Mouse (Mus musculus) embryonic facial prominence, embryonic 10.5 days (tissue): ENCODE measurements around the gene Yjefn3. TPM values are rescaled to one million over a fixed set of nuclear protein-coding genes. Genes with fewer than 3 reads are reported as not detected.

Experiments
- DNase-seq: peaks from one replicate; pipeline ENCODE4 v3.0.0-alpha.2; 2017; ENCODE audit warnings: low spot score
- H3K27ac ChIP-seq: fragments of 300-500 bp; sonication (generic); replicated peaks from 2 replicates; pipeline ENCODE4 v1.5.1; 2016; ENCODE audit warnings: mild to moderate bottlenecking
- H3K27me3 ChIP-seq: fragments of 300-500 bp; sonication (generic); replicated peaks from 2 replicates; pipeline ENCODE4 v1.6.1; 2016; ENCODE audit warnings: low read depth, mild to moderate bottlenecking; ENCODE audit not compliant: poor library complexity, severe bottlenecking
- H3K36me3 ChIP-seq: fragments of 300-500 bp; sonication (generic); replicated peaks from 2 replicates; pipeline ENCODE4 v1.6.1; 2016; ENCODE audit warnings: mild to moderate bottlenecking, moderate library complexity
- H3K4me1 ChIP-seq: fragments of 300-500 bp; sonication (generic); 2 replicates; pipeline ENCODE4 v1.6.1; 2016
- H3K4me3 ChIP-seq: fragments of 300-500 bp; sonication (generic); 2 replicates; pipeline ENCODE4 v1.5.1; 2016; ENCODE audit warnings: mild to moderate bottlenecking, moderate library complexity
- H3K9me3 ChIP-seq: fragments of 300-500 bp; sonication (generic); 2 replicates; pipeline ENCODE4 v1.6.1; 2016; ENCODE audit warnings: mild to moderate bottlenecking
- WGBS: fragments of 180-500 bp; shearing (Covaris S2); methylation state at CpG from one replicate; pipeline ENCODE4 v1.1.7; 2016; 5-methylcytosine and 5-hydroxymethylcytosine counted together
- polyA plus RNA-seq: library from polyadenylated mRNA; unstranded; fragments of >200 nt; fragmentation: Nextera tagmentation; extraction: Ambion mirVana; gene quantifications from 2 replicates; pipeline ENCODE4 v1.2.1, GENCODE M21; 2016

Yjefn3 gene
- polyA plus RNA-seq, 1 experiment from 2014 or later: 4.2 TPM

DNA sequence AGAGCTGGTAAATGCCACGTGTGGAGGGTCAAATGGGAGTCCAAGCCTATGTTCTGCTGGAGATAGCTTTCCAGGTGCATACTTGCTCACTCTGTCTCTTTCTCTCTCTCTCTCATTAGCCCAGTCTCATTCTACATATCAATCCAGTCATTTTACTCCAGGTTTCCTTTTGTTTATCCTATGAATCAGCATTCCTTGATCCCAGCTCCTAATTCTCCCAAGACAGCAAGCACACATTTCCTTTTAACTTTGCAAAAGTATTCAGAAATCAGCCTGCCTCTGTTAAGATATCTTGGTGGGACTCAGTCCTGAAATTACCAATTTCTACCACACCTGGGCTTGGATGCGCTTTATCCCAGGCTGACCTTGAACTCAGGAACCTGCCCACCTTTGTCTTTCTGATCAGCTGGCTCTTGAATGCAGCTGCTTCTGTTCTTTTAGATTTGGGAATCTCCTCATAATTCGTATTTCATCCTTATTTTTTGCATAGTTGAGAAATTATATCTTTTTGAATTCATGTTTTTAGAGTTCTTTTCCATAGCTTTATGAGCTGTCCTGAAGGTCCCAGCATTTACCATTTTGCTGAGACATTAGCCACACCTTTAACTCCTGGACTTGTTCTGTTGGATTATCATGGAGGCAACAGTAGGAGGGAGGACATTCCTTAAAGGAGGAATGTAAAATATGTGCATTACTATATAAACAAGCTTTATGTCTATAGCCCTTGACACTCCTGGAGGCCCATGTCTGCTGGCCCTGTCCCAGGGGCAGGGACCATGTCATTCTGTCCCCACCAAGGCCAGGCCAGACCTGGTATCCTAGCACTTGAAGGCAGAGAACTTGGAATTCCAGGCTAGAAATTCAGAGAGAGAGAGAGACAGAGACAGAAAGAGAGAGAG, 55.1 kb downstream of the Yjefn3 start:
- no peaks in the 10 kb centered on the region for H3K4me1 ChIP-seq
- no peak for DNase-seq
- no peak overlapping the region for H3K4me3 ChIP-seq
- H3K27me3 ChIP-seq: no peaks in the 10 kb centered on the region
- H3K36me3 ChIP-seq: no peaks in the 10 kb centered on the region; the same call in none of the 2 replicates
- 65% methylated on average over 3 of the region's 3 CpGs for WGBS
- H3K9me3 ChIP-seq: no peaks in the 10 kb centered on the region
- no peak overlapping the region for H3K27ac ChIP-seq

Other genes with a start within 250 kb of the Yjefn3 start
- gene Zfp964, start 248.2 kb downstream of the Yjefn3 start, polyA plus RNA-seq: 2.1 and 2.2 TPM in 2 replicates
- gene Zfp869, start 192.0 kb downstream of the Yjefn3 start, polyA plus RNA-seq: 33.1 and 33.7 TPM in 2 replicates
- gene Zfp963, start 152.7 kb downstream of the Yjefn3 start, polyA plus RNA-seq: 5.6 and 6.3 TPM in 2 replicates
- gene Gm20422, start 127.8 kb downstream of the Yjefn3 start, polyA plus RNA-seq: 1.2 TPM in 1 of 2 replicates, not detected in the other
- 59.8 and 65.8 TPM in 2 replicates for gene Atp13a1, start 111.5 kb downstream of the Yjefn3 start, polyA plus RNA-seq
- gene Zfp866, start 111.5 kb downstream of the Yjefn3 start, polyA plus RNA-seq: 33.3 and 34.7 TPM in 2 replicates
- 9.6 and 10.6 TPM in 2 replicates for gene Gmip, start 94.0 kb downstream of the Yjefn3 start, polyA plus RNA-seq
- 1.0 and 1.1 TPM in 2 replicates for gene Lpar2, start 80.3 kb downstream of the Yjefn3 start, polyA plus RNA-seq
- gene Pbx4, start 70.2 kb downstream of the Yjefn3 start, polyA plus RNA-seq: 17.1 and 18.0 TPM in 2 replicates
- 0.39 and 0.54 TPM in 2 replicates for gene Cilp2, start 15.0 kb downstream of the Yjefn3 start, polyA plus RNA-seq
- 4.4 and 4.8 TPM in 2 replicates for gene Tssk6, start 528 bp downstream of the Yjefn3 start, polyA plus RNA-seq
- 159 and 164 TPM in 2 replicates for gene Ndufa13, start 154 bp downstream of the Yjefn3 start, polyA plus RNA-seq
- 57.3 and 59.9 TPM in 2 replicates for gene Gatad2a, start 93.7 kb upstream of the Yjefn3 start, polyA plus RNA-seq
- 63.9 and 67.3 TPM in 2 replicates for gene Mau2, start 140.0 kb upstream of the Yjefn3 start, polyA plus RNA-seq
- gene Sugp1, start 140.1 kb upstream of the Yjefn3 start, polyA plus RNA-seq: 53.5 and 56.5 TPM in 2 replicates
- 0.47 and 0.80 TPM in 2 replicates for gene Tm6sf2, start 170.2 kb upstream of the Yjefn3 start, polyA plus RNA-seq
- 0.14 and 0.24 TPM in 2 replicates for gene Hapln4, start 180.7 kb upstream of the Yjefn3 start, polyA plus RNA-seq
- 6.2 and 6.8 TPM in 2 replicates for gene Ncan, start 218.2 kb upstream of the Yjefn3 start, polyA plus RNA-seq
- 32.0 and 33.4 TPM in 2 replicates for gene Nr2c2ap, start 228.6 kb upstream of the Yjefn3 start, polyA plus RNA-seq
- gene Rfxank, start 236.4 kb upstream of the Yjefn3 start, polyA plus RNA-seq: 22.4 and 25.2 TPM in 2 replicates
- gene Borcs8, start 236.8 kb upstream of the Yjefn3 start, polyA plus RNA-seq: 45.8 and 46.8 TPM in 2 replicates
- gene Mef2b, start 237.0 kb upstream of the Yjefn3 start, polyA plus RNA-seq: 0.69 and 0.70 TPM in 2 replicates